Mouse (Mus musculus) kidney, embryonic 15.5 days (tissue): ENCODE measurements at regions not wholly inside any gene's neighbourhood (a gene's known extent, or its start where the extent isn't known, plus 50 kb on each side); places are given as distances from the start of the nearest gene placed in this dataset.

ENCODE experiments used
- ATAC-seq: fragments of 200-750 bp; cut with Nextera tagmentation; replicated peaks from 2 replicates; pipeline ENCODE4 v1.8.0; 2017; ENCODE audit warnings: moderate TSS enrichment; ENCODE audit not compliant: low FRiP score
- H3K27ac ChIP-seq: fragments of 300-500 bp; sonication (generic); 2 replicates; pipeline ENCODE4 v1.5.1; 2015; ENCODE audit warnings: mild to moderate bottlenecking, inconsistent platforms
- H3K27me3 ChIP-seq: fragments of 300-500 bp; sonication (generic); 2 replicates; pipeline ENCODE4 v1.6.1; 2015; ENCODE audit warnings: inconsistent platforms
- H3K36me3 ChIP-seq: fragments of 300-500 bp; sonication (generic); 2 replicates; pipeline ENCODE4 v1.6.1; 2015; ENCODE audit warnings: inconsistent platforms
- H3K4me1 ChIP-seq: fragments of 300-500 bp; sonication (generic); 2 replicates; pipeline ENCODE4 v1.6.1; 2015; ENCODE audit warnings: inconsistent platforms
- H3K4me2 ChIP-seq: fragments of 300-500 bp; sonication (generic); 2 replicates; pipeline ENCODE4 v1.6.1; 2015; ENCODE audit warnings: moderate library complexity, mild to moderate bottlenecking, inconsistent platforms
- H3K4me3 ChIP-seq: fragments of 300-500 bp; sonication (generic); replicated peaks from 2 replicates; pipeline ENCODE4 v1.5.1; 2015; ENCODE audit warnings: mild to moderate bottlenecking, inconsistent platforms
- H3K9ac ChIP-seq: fragments of 300-500 bp; sonication (generic); 2 replicates; pipeline ENCODE4 v1.6.1; 2015; ENCODE audit warnings: mild to moderate bottlenecking, inconsistent platforms
- H3K9me3 ChIP-seq: fragments of 300-500 bp; sonication (generic); replicated peaks from 2 replicates; pipeline ENCODE4 v1.6.1; 2016; ENCODE audit warnings: inconsistent platforms
- WGBS: fragments of 180-500 bp; shearing (Covaris S2); methylation state at CpG from one replicate; pipeline ENCODE4 v1.1.7; 2015; ENCODE audit warnings: mixed read lengths; 5-methylcytosine and 5-hydroxymethylcytosine counted together

- peak overlapping the region; percentile 22 for H3K4me2 ChIP-seq
- 0 out of 2 replicates have a peak, but pooled peaks have one; percentile 18 for ATAC-seq
- peaks cover 12% of the 10 kb centered on the region; the same call in 1 of the 2 replicates for H3K4me1 ChIP-seq
- H3K4me3 ChIP-seq: no peak overlapping the region
- H3K9me3 ChIP-seq: no peaks in the 10 kb centered on the region
- no peaks in the 10 kb centered on the region for H3K27me3 ChIP-seq
- WGBS: 26% methylated on average over 8 of the region's 8 CpGs
- H3K36me3 ChIP-seq: no peaks in the 10 kb centered on the region
- no peak overlapping the region for H3K9ac ChIP-seq
- peak overlapping the region; percentile 24; the same call in 1 of the 2 replicates for H3K27ac ChIP-seq
Measured at GRCm38 (mm10) chr10:92556526-92557422, 165.4 kb downstream of the Nedd1 start.

GRCm38 (mm10) chr10:92555727-92556525 is 166.3 kb downstream of the Nedd1 start:
- H3K27ac ChIP-seq: 0 out of 2 replicates have a peak overlapping the region, but pooled peaks have one; percentile 24
- H3K4me3 ChIP-seq: no peak overlapping the region
- no peak for ATAC-seq

GRCm38 (mm10) chr10:92553966-92554365 is 168.3 kb downstream of the Nedd1 start:
- H3K27ac ChIP-seq: no peak overlapping the region
- no peaks in the 10 kb centered on the region for H3K27me3 ChIP-seq
- WGBS: 76% methylated on average over 3 of the region's 3 CpGs
- H3K4me1 ChIP-seq: peaks cover 10% of the 10 kb centered on the region; the same call in 1 of the 2 replicates
- no peak overlapping the region for H3K4me3 ChIP-seq
- no peak overlapping the region for H3K9ac ChIP-seq
- no peaks in the 10 kb centered on the region for H3K36me3 ChIP-seq
- H3K9me3 ChIP-seq: no peaks in the 10 kb centered on the region
- no peak for ATAC-seq
- no peak overlapping the region for H3K4me2 ChIP-seq

More at GRCm38 (mm10) chr10:92555727-92556525, 166.3 kb downstream of the Nedd1 start:
- H3K36me3 ChIP-seq: no peaks in the 10 kb centered on the region
- no peak overlapping the region for H3K9ac ChIP-seq
- H3K4me1 ChIP-seq: peaks cover 12% of the 10 kb centered on the region; the same call in 1 of the 2 replicates
- no peaks in the 10 kb centered on the region for H3K9me3 ChIP-seq
- no peaks in the 10 kb centered on the region for H3K27me3 ChIP-seq
- 50% methylated on average over 13 of the region's 13 CpGs for WGBS
- peak overlapping the region; percentile 22 for H3K4me2 ChIP-seq

GRCm38 (mm10) chr10:92548875-92549586 is 173.2 kb downstream of the Nedd1 start:
- 75% methylated on average over 4 of the region's 4 CpGs for WGBS
- Histone ChIP-seq H3K9me3 (no peaks in the 10 kb centered on the region), H3K36me3 (no peaks in the 10 kb centered on the region), H3K4me3 (no peak overlapping the region), H3K4me1 (no peaks in the 10 kb centered on the region), H3K4me2 (no peak overlapping the region), H3K9ac (no peak overlapping the region), H3K27ac (no peak overlapping the region), H3K27me3 (no peaks in the 10 kb centered on the region)
- no peak for ATAC-seq

- no peak for ATAC-seq
- Histone ChIP-seq H3K27ac (no peak overlapping the region), H3K27me3 (no peaks in the 10 kb centered on the region), H3K36me3 (no peaks in the 10 kb centered on the region), H3K9me3 (no peaks in the 10 kb centered on the region), H3K4me2 (no peak overlapping the region), H3K4me3 (no peak overlapping the region), H3K4me1 (no peaks in the 10 kb centered on the region), H3K9ac (no peak overlapping the region)
- WGBS: 85% methylated on average over 4 of the region's 4 CpGs
Measured at GRCm38 (mm10) chr10:92538433-92538832, 183.8 kb downstream of the Nedd1 start.

GRCm38 (mm10) chr10:92516886-92517285 is 205.3 kb downstream of the Nedd1 start:
- no peak for ATAC-seq
- no peak overlapping the region for H3K4me2 ChIP-seq
- H3K27ac ChIP-seq: no peak overlapping the region
- H3K9me3 ChIP-seq: no peaks in the 10 kb centered on the region
- H3K4me3 ChIP-seq: no peak overlapping the region
- H3K27me3 ChIP-seq: no peaks in the 10 kb centered on the region
- H3K4me1 ChIP-seq: peaks cover 3% of the 10 kb centered on the region
- H3K36me3 ChIP-seq: no peaks in the 10 kb centered on the region
- H3K9ac ChIP-seq: no peak overlapping the region
- WGBS: 86% methylated on average over 5 of the region's 5 CpGs

- peak overlapping the region; percentile 34; the same call in 1 of the 2 replicates for H3K27ac ChIP-seq
- 38% methylated on average over 7 of the region's 7 CpGs for WGBS
Measured at GRCm38 (mm10) chr10:92511769-92512168, 210.5 kb downstream of the Nedd1 start.

GRCm38 (mm10) chr10:92510677-92511076 is 211.5 kb downstream of the Nedd1 start:
- no peak overlapping the region for H3K9ac ChIP-seq
- H3K27ac ChIP-seq: no peak overlapping the region
- H3K9me3 ChIP-seq: no peaks in the 10 kb centered on the region
- no peak for ATAC-seq
- peaks cover 9% of the 10 kb centered on the region for H3K4me1 ChIP-seq
- H3K4me2 ChIP-seq: no peak overlapping the region
- H3K27me3 ChIP-seq: no peaks in the 10 kb centered on the region
- no peak overlapping the region for H3K4me3 ChIP-seq
- H3K36me3 ChIP-seq: no peaks in the 10 kb centered on the region
- WGBS: 58% methylated on average over 2 of the region's 2 CpGs

More at GRCm38 (mm10) chr10:92511769-92512168, 210.5 kb downstream of the Nedd1 start:
- H3K9me3 ChIP-seq: no peaks in the 10 kb centered on the region
- H3K4me1 ChIP-seq: peaks cover 9% of the 10 kb centered on the region
- H3K4me2 ChIP-seq: no peak overlapping the region
- H3K36me3 ChIP-seq: no peaks in the 10 kb centered on the region
- no peak overlapping the region for H3K9ac ChIP-seq
- no peaks in the 10 kb centered on the region for H3K27me3 ChIP-seq
- no peak overlapping the region for H3K4me3 ChIP-seq
- ATAC-seq: peak; percentile 86

GRCm38 (mm10) chr10:92504271-92504670 is 217.9 kb downstream of the Nedd1 start:
- H3K27me3 ChIP-seq: no peaks in the 10 kb centered on the region
- H3K9ac ChIP-seq: no peak overlapping the region
- H3K4me2 ChIP-seq: no peak overlapping the region
- H3K9me3 ChIP-seq: no peaks in the 10 kb centered on the region
- no peaks in the 10 kb centered on the region for H3K4me1 ChIP-seq
- 86% methylated on average over 1 of the region's 1 CpGs for WGBS
- H3K27ac ChIP-seq: no peak overlapping the region
- H3K4me3 ChIP-seq: no peak overlapping the region
- ATAC-seq: no peak
- H3K36me3 ChIP-seq: no peaks in the 10 kb centered on the region

GRCm38 (mm10) chr10:92483592-92483991 is 238.6 kb downstream of the Nedd1 start:
- ATAC-seq: peak; percentile 83
- Histone ChIP-seq H3K9me3 (peaks cover 11% of the 10 kb centered on the region; the same call in 1 of the 2 replicates), H3K27ac (peak overlapping the region; percentile 41; the same call in 1 of the 2 replicates), H3K36me3 (no peaks in the 10 kb centered on the region), H3K9ac (no peak overlapping the region), H3K4me2 (no peak overlapping the region), H3K4me1 (0 out of 2 replicates have a peak, but pooled peaks cover 5% of the 10 kb centered on the region), H3K27me3 (no peaks in the 10 kb centered on the region), H3K4me3 (no peak overlapping the region)
- 54% methylated on average over 1 of the region's 1 CpGs for WGBS

GRCm38 (mm10) chr10:92473282-92473681 is 248.9 kb downstream of the Nedd1 start:
- Histone ChIP-seq H3K4me3 (no peak overlapping the region), H3K4me1 (peaks cover 4% of the 10 kb centered on the region; the same call in 1 of the 2 replicates), H3K9me3 (no peaks in the 10 kb centered on the region), H3K36me3 (no peaks in the 10 kb centered on the region), H3K27ac (no peak overlapping the region), H3K9ac (no peak overlapping the region), H3K4me2 (no peak overlapping the region), H3K27me3 (no peaks in the 10 kb centered on the region)
- no peak for ATAC-seq
- WGBS: 40% methylated on average over 3 of the region's 3 CpGs
